Mouse (Mus musculus): ENCODE results near the gene Ssc4d.

Ssc4d gene

DNA sequence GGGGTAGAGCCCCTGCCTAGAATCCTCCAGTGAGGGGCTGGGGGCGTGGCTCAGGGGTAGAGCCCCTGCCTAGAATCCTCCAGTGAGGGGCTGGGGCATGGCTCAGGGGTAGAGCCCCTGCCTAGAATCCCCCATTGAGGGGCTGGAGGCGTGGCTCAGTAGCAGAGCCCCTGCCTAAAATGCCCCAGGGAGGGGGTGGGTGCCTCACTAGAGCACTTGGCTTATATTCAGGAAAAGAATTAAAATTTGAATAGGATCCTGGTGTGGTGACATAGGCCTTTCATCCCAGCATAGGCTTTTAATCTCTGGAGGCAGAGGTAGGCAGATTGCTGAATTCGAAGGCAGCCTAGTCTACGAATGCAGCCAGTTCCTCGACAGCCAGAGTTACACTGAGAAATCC lies 5.0 kb upstream of the Ssc4d start:
- in situ Hi-C loops (cut with MboI, MseI): loop anchor here in 1 of 2 experiments (5.0 kb wide), 1 partner anchor 83 kb away; no protein-coding TSS in a partner anchor

DNA sequence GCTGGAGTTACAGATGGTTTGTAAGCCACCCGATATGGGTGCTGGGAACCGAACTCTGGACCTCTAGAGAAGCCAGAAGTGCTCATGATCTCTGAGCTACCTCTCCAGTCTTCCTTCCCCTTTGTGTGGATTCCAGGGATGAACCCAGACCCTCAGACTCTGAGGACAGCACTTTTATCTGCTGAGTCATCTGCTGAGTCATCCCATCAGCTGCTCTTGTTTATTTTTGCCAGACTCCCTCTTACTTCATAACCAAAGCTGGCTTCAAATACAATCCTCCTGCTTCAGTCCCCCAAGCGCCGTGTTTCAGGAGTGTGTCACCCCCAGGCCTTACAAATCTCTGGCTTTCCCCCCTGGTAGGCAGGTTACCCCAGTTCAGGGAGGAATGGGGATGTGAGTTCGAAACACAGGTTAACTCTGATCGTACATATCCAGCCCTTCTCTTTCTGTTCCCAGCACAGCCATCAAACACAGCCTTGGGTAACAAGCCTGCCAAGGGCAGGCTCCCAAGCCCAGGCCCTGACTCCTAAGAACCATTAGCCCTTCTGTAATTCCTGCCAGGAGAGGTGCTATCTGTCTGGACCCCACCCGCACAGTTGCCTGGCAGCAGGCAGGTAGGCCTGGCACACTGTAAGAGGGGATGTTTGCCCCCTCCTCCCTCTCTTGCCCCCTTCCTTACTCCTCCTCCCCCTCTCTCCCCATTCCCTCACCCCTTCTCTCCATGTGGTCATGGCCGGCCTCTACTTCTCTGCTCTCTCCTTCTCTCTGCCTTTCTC lies 1.8 kb upstream of the Ssc4d start:
- in situ Hi-C loops (cut with MboI, MseI): loop anchor here in 1 of 2 experiments (5.0 kb wide), 1 partner anchor 86 kb away; no protein-coding TSS in a partner anchor

GRCm38 (mm10) chr5:135971876-135972275 lies 2.5 kb downstream of the Ssc4d start:
- in situ Hi-C loops (cut with MboI, MseI): loop anchor here (25.0 kb wide), 2 partner anchors 1340 to 1815 kb away; partner anchors contain the start of genes Mepce (in 1 of the 2), Ppp1r35 (in 1 of the 2), Srrt (in 1 of the 2) and Trip6 (in 1 of the 2)

- in situ Hi-C loops (cut with MboI, MseI): loop anchor here (25.0 kb wide), 2 partner anchors 1342 to 1817 kb away; partner anchors contain the start of genes Mepce (in 1 of the 2), Ppp1r35 (in 1 of the 2), Srrt (in 1 of the 2) and Trip6 (in 1 of the 2)
Observed at GRCm38 (mm10) chr5:135970247-135970646, 4.1 kb downstream of the Ssc4d start.

- in situ Hi-C loops (cut with MboI, MseI): loop anchor here (25.0 kb wide), 2 partner anchors 1344 to 1819 kb away; partner anchors contain the start of genes Mepce (in 1 of the 2), Ppp1r35 (in 1 of the 2), Srrt (in 1 of the 2) and Trip6 (in 1 of the 2)
Observed at GRCm38 (mm10) chr5:135968781-135969180, 5.5 kb downstream of the Ssc4d start.

DNA sequence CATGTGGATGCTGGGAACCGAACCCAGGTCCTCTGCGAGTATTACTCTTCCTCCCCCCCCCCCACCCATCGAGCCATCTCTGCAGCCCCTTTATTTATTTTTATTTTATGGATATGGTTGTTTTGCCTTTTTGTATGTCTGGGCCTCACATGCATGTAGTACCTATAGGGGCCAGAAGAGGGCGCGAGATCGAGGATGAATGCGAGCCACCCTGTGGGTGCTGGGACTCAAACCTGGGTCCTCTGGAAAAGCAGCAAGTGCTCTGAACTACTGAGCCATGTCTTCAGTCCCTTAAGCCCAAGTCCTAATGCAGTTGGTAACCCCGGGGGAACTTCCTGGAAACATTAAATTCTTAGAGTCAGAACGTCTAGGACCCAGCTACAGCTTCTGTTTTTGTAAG lies 7.5 kb downstream of the Ssc4d start:
- in situ Hi-C loops (cut with MboI, MseI): loop anchor here (25.0 kb wide), 2 partner anchors 1345 to 1820 kb away; partner anchors contain the start of genes Mepce (in 1 of the 2), Ppp1r35 (in 1 of the 2), Srrt (in 1 of the 2) and Trip6 (in 1 of the 2)

GRCm38 (mm10) chr5:135965501-135965930 lies 8.8 kb downstream of the Ssc4d start:
- in situ Hi-C loops (cut with MboI, MseI): loop anchor here (25.0 kb wide), 2 partner anchors 1347 to 1822 kb away; partner anchors contain the start of genes Mepce (in 1 of the 2), Ppp1r35 (in 1 of the 2), Srrt (in 1 of the 2) and Trip6 (in 1 of the 2)

DNA sequence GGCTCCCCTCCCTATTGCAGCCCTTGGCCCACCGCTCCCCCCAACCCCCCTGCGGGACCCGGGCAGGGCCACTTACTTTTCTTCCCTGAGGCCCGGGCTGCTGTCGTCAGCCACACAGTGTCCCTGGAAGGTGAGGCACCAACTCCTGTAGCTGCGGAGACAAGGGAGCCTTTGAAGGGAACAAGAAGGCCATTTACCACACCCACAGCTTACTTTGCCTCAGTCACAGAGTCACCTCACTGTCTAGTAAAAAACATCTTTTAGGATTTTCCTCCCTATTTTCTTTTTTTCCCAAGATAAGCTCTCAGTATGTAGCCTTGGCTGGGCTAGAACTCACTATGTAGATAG lies 11.1 kb downstream of the Ssc4d start:
- in situ Hi-C loops (cut with MboI, MseI): loop anchor here (25.0 kb wide), 2 partner anchors 1349 to 1824 kb away; partner anchors contain the start of genes Mepce (in 1 of the 2), Ppp1r35 (in 1 of the 2), Srrt (in 1 of the 2) and Trip6 (in 1 of the 2)

GRCm38 (mm10) chr5:135962492-135963279 lies 11.6 kb downstream of the Ssc4d start:
- in situ Hi-C loops (cut with MboI, MseI): loop anchor here (25.0 kb wide), 2 partner anchors 1350 to 1825 kb away; partner anchors contain the start of genes Mepce (in 1 of the 2), Ppp1r35 (in 1 of the 2), Srrt (in 1 of the 2) and Trip6 (in 1 of the 2)

GRCm38 (mm10) chr5:135962125-135962491 lies 12.2 kb downstream of the Ssc4d start:
- in situ Hi-C loops (cut with MboI, MseI): loop anchor here (25.0 kb wide), 2 partner anchors 1350 to 1825 kb away; partner anchors contain the start of genes Mepce (in 1 of the 2), Ppp1r35 (in 1 of the 2), Srrt (in 1 of the 2) and Trip6 (in 1 of the 2)

DNA sequence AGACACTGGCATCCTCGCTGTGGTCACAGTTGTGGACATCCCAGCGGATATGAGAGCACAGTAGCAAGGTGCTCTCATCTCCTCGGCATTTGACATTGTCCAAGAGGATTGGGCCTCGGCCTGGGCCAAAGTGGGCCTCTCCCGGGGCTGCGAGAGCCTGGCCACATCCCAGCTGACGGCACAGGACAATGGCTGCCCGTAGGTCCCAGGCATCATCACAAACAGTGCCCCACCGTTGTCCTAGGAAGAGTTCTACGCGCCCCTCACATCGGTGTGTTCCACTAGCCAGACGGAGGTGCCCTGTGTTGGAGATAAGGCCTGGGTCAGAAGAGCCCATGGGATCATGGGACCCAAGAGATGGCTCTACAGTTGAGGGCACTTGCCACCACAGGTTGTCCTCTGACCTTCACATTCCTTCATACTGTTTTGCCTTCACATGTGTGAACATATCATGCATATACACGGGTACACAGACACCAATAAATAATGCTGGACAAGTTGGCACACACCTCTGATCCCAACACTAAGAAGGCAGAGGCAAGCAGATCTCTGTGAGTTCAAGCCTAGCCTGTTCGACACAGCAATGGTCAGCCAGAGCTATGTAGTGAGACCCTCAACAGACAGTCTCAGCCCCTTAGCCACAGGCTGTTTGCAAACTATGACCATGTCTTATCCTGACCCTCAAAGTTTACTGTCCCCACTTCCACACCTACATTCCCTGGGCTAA lies 13.3 kb downstream of the Ssc4d start:
- in situ Hi-C loops (cut with MboI, MseI): loop anchor here (25.0 kb wide), 2 partner anchors 1351 to 1826 kb away; partner anchors contain the start of genes Mepce (in 1 of the 2), Ppp1r35 (in 1 of the 2), Srrt (in 1 of the 2) and Trip6 (in 1 of the 2)

- in situ Hi-C loops (cut with MboI, MseI): loop anchor here (5.0 to 25.0 kb wide), 3 partner anchors 563 to 1827 kb away; partner anchors contain the start of genes Mepce (in 1 of the 2), Ppp1r35 (in 1 of the 2), Srrt (in 1 of the 2) and Trip6 (in 1 of the 2)
Observed at GRCm38 (mm10) chr5:135959911-135960310, 14.4 kb downstream of the Ssc4d start.

DNA sequence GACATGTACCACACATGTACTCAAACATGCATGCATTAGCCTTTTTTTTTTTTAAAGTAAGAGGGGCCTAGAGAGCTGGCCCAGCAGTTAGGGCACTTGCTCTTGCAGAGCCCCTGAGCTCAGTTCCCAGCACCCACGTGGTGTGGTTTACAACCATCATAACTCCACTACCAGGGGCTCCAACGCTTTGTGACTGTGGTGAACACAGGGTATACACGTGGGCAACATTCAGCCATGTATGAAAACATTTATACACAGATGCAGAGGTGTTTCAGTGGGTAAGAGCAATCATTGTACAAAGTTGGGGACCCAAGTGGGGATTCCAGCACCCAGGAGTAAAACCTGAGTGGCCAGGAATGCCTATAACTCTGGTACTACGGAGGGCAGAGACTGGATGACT lies 16.0 kb downstream of the Ssc4d start:
- in situ Hi-C loops (cut with MboI, MseI): loop anchor here (5.0 to 25.0 kb wide), 3 partner anchors 561 to 1829 kb away; partner anchors contain the start of genes Mepce (in 1 of the 2), Ppp1r35 (in 1 of the 2), Srrt (in 1 of the 2) and Trip6 (in 1 of the 2)

DNA sequence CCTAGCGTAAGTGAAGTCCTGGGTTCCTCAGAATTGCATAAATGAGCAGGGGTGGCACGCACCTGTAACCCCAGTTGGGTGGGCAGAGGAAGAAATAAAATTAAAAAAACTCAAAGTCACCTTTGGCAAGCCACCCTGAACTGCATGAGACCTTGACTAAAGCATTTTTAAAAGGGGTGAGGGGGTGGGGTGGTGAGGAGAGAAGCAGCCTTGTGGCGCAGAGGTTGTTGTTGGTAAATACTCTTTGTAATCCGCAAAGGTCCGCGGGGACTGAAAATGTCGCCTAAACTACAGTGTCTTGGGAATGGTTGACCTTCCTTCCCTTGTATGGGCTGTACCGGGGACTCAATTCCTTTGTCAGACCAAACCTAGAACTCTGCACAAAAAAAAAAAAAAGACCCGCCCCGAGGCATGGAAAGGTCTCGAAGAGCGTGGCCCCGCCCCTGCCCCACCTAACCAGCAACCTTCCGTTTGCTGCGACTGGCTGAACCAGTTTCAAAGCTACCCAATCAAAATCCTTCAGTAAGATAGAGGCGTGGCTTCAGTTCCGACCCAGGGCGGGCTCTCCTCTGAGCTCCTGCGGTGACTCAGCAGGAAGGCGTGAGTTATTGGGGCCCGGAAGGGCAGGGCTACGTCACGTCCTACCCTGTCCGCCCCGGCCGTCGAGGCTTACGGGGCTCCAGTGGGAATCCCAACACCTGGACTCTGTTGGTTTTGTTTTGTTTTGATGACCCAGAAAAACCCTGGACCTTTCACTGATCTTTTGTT lies 16.9 kb downstream of the Ssc4d start:
- in situ Hi-C loops (cut with MboI, MseI): loop anchor here (5.0 to 25.0 kb wide), 3 partner anchors 560 to 1830 kb away; partner anchors contain the start of genes Mepce (in 1 of the 2), Ppp1r35 (in 1 of the 2), Srrt (in 1 of the 2) and Trip6 (in 1 of the 2)

DNA sequence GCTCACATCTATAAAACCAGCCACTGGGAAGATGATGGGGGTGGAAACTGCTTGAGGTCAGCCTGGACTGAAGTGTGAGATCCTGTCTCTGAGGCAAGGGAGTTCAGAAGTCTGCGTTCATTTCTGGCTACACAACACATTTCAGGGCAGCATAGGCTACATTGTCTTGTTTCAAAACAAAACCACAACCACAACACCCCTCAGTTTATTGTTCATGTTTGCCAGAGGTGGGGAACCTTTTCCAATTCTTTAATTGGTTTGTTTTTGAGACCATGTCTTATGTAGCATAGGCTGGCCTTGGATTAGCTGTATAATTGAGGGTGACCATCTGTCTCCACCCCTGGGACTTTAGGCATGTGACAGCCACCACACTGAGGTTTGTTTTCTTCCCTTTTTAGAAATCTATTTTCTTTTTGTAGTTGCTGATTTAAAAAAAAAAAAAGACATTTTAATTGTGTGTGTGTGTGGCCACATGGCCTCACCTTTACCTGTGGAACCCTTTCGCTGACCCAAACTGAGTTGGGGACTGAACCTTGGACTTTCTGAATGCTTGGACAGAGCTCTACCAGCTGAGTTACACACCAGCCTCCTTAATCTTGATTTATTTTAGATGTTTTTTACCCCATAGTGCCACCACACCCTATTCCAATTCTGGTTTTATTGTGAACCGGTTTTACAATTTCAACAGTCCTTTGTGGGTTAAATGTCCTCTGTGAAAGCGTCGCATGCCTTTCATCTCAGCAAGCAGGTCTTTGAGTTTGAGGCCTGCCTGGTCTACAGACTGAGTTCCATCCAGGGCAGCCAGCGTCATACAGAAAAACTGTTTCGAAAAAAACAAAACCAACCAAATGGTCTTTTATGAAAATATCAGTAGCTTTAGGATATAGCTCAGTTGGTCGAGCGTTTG lies 17.8 kb downstream of the Ssc4d start:
- in situ Hi-C loops (cut with MboI, MseI): loop anchor here (5.0 to 25.0 kb wide), 3 partner anchors 559 to 1831 kb away; partner anchors contain the start of genes Mepce (in 1 of the 2), Ppp1r35 (in 1 of the 2), Srrt (in 1 of the 2) and Trip6 (in 1 of the 2)

GRCm38 (mm10) chr5:135952830-135953229 lies 21.5 kb downstream of the Ssc4d start:
- in situ Hi-C loops (cut with MboI, MseI): loop anchor here (25.0 kb wide), 2 partner anchors 1359 to 1834 kb away; partner anchors contain the start of genes Mepce (in 1 of the 2), Ppp1r35 (in 1 of the 2), Srrt (in 1 of the 2) and Trip6 (in 1 of the 2)

GRCm38 (mm10) chr5:135951660-135952059 lies 22.7 kb downstream of the Ssc4d start:
- in situ Hi-C loops (cut with MboI, MseI): loop anchor here (25.0 kb wide), 2 partner anchors 1361 to 1836 kb away; partner anchors contain the start of genes Mepce (in 1 of the 2), Ppp1r35 (in 1 of the 2), Srrt (in 1 of the 2) and Trip6 (in 1 of the 2)

Measured in T-helper 17 cell (primary cell).